Mouse (Mus musculus) kidney, postnatal 14 days (tissue): ENCODE measurements at regions not wholly inside any gene's neighbourhood (a gene's known extent, or its start where the extent isn't known, plus 50 kb on each side); places are given as distances from the start of the nearest gene placed in this dataset.
A peak's percentile ranks its signal among the peaks of the same experiment; 100 is the strongest.
"Not testable (repeated sequence)": the region's sequence is repeated elsewhere in the genome, so short reads cannot be mapped to it uniquely, and the experiment has no call there.

Experiments used
- DNase-seq: peaks from one replicate; pipeline ENCODE4 v3.0.0; 2022; ENCODE audit warnings: mixed read lengths

GRCm38 (mm10) chr15:91916946-91917345 lies 78.9 kb downstream of the Smgc start:
- DNase-seq: no peak

GRCm38 (mm10) chr15:91917877-91918276 lies 79.8 kb downstream of the Smgc start:
- DNase-seq: no peak

- DNase-seq: no peak
Observed at GRCm38 (mm10) chr15:91924542-91924941, 86.5 kb downstream of the Smgc start.

GRCm38 (mm10) chr15:91927492-91927891 lies 89.4 kb downstream of the Smgc start:
- no peak for DNase-seq

- DNase-seq: no peak
Observed at GRCm38 (mm10) chr15:91928511-91928910, 90.4 kb downstream of the Smgc start.

GRCm38 (mm10) chr15:91957273-91957672 lies 93.7 kb upstream of the Cntn1 start:
- DNase-seq: no peak

- no peak for DNase-seq
Observed at GRCm38 (mm10) chr15:91965172-91965571, 85.8 kb upstream of the Cntn1 start.

- DNase-seq: peak; percentile 67
Observed at GRCm38 (mm10) chr15:91969378-91969777, 81.6 kb upstream of the Cntn1 start.

GRCm38 (mm10) chr15:91971411-91971810 lies 79.6 kb upstream of the Cntn1 start:
- no peak for DNase-seq

- no peak for DNase-seq
Observed at GRCm38 (mm10) chr15:91971846-91972245, 79.1 kb upstream of the Cntn1 start.

- no peak for DNase-seq
Observed at GRCm38 (mm10) chr15:91975606-91976005, 75.4 kb upstream of the Cntn1 start.

- not testable (repeated sequence) for DNase-seq
Observed at GRCm38 (mm10) chr15:91983186-91983585, 67.8 kb upstream of the Cntn1 start.

- DNase-seq: no peak
Observed at GRCm38 (mm10) chr15:92000086-92000485, 50.9 kb upstream of the Cntn1 start.
